Mouse (Mus musculus): ENCODE results near the gene Desi1.
"Not testable (repeated sequence)": the region's sequence is repeated elsewhere in the genome, so short reads cannot be mapped to it uniquely, and the experiment has no call there.

Gene Desi1

DNA sequence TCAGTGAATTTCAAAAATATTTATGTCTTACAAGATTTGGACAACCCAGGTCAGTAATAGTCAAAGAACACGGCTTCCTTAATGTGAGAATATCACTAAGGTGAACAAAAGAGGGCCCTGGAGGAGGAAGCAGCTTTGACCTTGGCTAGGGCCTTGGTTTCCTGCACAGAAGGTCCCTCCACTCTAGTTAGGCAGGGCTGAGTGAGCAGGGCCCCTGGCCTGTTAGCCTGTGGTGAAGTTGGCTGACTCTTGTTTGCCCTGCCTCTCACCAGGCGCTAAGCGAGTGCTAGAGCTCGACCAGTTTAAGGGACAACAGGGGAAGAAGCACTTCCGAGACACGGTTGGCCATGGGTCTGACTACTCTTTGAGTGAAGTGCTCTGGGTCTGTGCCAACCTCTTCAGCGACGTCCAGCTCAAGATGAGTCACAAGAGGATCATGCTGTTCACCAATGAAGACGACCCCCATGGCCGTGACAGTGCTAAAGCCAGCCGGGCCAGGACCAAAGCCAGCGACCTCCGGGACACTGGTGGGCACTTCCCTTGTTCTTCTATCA is 11.1 kb downstream of the Desi1 start:
- DNase-seq (ENCODE audit: extremely low spot score, low read depth, low spot score): no peak

DNA sequence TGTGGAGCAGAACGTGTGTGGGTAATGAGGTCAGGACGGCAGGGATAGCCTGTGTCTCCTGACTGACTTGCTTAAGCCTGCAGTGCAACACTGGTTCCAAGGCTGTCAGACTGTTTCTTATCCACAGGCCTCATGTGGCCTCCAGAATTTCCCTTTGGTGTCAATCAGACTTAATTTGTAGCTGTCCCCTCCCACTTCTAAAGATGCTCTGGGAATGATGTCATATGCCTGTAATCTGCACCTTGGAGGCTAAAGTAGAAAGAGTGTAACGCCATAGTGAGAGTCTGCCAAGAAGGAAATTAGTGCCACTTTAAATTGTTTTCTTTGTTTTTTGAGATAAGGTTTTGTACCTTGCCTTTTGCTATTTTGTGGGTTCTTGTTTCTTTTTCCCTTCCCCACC is 14.4 kb downstream of the Desi1 start:
- no peak for DNase-seq (ENCODE audit: extremely low spot score, low read depth, low spot score)

DNA sequence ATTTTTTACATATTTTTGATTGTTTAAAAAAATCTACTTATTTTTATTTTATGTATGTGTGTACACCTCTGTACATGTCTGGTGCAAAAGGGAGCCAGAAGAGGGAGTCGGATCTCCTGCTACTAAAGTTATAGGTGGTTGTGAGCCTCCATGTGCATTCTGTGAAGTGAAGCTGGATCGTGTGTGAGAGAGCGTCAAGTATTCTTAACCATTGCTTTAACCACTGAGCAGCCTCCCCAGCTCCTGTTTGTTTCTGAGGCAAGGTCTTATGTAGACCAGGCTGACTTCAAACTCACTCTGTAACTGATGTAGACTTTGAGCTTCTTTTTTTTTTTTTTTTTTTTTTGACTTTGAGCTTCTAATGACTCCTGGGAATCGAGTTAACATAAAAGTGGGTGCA is 16.2 kb downstream of the Desi1 start:
- no peak for DNase-seq (ENCODE audit: extremely low spot score, low read depth, low spot score)

DNA sequence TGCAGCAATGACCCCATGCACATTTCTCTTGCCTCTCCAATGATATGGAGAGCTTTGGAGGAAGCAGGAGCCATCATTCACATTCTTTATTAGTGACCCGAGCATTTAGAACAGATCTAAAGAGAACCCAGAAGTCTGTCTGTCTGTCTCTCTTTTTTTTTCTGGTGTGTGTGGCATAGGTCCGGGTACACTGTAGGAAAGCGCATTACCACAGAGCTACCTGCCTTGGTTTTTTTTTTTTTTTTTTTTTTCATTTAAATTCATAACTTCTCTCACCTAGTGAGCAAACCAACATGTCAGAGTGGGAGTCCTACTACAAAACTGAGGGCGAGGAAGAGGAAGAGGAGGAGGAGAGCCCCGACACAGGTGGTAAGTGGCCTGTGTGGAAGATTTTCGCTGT is 16.8 kb downstream of the Desi1 start:
- no peak for DNase-seq (ENCODE audit: extremely low spot score, low read depth, low spot score)

DNA sequence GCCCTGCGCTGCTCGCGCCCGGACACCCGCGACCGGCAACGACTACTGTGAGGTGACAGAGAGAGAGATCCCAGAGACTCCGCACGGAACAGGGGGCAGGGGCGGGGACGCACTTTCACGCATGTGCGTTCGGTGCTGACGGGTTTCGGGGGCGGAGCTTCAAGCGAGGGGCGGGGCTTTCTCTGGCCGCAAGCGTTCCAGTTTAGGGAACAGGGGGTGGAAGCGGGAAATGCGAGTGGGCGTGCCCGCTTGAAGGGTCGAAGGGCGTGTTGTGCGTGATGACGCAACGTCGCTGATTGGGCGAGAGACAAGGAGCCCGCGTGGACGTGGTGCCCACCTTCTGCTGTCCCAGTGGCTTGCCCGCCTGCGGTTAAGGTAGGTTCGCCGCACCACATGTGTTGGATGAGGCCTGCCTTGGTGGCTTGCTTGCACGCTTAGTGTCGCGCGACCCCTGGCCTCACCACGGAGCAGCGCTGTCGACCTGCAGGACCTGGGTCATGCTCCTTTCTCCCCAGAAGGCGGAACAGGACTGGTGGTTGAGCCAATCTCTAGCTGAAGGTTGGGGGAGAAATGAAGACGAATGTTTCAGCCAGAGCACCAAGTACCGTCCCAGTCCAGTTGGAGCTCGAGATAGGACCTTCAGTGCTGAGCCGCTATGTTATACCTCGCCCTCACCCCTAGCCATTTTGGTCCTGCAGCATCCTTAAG is 17.4 kb downstream of the Desi1 start:
- DNase-seq (ENCODE audit: extremely low spot score, low read depth, low spot score): peak; percentile 97

DNA sequence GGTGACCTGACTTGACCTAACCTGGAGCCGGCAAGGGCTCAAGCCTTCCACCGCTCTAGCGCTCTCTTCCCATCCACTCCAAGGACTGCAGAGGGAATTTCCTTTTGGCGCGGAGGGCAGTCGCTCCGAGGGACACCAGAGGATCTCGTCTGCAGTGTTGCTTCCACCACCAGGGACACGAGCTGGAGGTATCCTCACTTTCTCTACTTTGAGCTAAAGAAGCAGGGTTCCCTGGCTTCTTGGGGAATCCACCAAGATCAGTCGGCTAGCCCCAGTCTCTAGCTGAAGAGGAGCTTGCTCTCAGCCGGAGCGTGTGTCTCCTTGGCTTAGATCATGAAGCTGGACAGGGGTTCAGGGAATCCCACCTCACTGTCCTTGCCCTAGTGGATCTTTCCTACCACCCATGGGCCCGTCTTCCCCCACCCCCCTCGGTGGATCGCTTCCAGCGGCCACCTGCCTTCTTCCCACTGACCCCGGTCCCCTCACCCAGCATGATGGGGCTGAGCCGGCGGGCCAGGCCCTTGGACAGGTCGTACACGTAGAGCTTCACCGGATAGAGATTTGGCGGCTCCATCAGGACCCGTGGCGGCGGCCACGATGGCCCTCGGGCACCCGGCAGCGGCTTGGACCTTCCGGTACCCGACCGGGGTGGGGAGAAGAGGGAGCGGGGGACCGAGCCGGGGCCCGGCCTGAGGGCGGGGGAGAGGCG is 18.1 kb downstream of the Desi1 start:
- no peak for DNase-seq (ENCODE audit: extremely low spot score, low read depth, low spot score)

DNA sequence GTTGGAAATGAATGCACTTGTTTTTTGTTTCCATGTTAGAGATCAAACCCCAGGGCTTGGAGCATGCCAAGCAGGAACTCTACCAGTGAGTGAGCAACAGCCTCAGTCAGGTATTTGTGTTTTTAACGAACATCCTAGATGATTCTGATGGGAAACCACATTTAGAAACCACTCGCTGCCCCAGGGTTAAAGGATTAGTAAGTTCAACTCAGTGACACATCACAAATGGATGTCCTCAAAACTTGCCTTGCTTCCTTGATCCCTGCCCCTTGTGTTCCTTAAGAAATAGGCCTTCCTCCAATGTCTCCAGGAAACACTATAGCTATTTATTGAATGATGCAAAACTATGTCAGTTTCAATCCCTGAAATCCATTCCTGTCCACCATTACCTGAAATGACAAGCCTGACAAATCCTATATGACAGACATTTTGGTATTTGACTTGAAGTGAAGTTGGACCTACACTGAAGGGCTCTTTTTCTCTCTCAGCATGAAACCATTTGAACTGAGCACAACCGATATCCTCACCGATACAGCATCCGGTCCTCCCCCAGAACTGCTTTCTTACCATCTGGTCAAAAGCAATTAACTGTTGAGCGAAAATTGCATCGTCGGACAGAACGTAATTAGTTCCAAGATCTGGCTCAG is 18.8 kb downstream of the Desi1 start:
- DNase-seq (ENCODE audit: extremely low spot score, low read depth, low spot score): no peak

DNA sequence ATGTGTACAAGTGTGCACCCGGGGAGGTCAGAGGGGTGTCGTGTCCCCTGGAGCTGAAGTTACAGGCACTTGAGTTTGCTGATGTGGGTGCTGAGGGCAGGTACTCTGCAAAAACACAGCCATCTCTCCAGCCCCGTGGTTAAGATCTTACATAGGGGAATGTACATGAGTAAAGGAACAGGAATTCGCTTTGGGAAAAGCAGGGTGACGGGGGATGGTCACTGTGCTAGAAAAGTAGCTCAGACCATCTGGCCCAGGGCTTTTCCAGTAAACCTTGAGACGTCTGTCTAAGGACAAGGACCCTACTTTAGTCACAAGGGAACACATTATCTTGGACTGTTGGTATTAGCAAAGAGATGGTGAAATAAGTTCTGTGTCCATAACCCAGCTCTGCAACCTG is 21.7 kb downstream of the Desi1 start:
- no peak for DNase-seq (ENCODE audit: extremely low spot score, low read depth, low spot score)

DNA sequence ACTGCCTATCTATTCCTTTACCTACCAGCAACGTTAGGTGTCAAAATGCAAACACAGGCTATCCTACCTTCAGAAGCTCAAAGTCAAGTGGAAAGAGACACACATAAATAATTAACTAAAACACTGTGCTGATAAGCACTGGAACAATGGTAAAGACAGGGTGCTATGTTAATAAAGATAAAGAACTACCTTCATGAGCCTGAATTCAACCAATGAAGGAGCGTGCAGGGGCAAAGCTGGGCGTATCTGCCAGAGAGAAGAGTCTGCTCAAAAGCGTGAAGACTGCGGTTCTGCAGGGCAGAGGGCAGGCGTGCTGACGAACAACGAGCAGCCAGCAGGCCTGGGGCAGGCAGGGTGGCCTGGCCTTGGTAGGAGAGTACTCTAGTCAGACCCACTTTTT is 29.4 kb downstream of the Desi1 start:
- DNase-seq (ENCODE audit: extremely low spot score, low read depth, low spot score): no peak

DNA sequence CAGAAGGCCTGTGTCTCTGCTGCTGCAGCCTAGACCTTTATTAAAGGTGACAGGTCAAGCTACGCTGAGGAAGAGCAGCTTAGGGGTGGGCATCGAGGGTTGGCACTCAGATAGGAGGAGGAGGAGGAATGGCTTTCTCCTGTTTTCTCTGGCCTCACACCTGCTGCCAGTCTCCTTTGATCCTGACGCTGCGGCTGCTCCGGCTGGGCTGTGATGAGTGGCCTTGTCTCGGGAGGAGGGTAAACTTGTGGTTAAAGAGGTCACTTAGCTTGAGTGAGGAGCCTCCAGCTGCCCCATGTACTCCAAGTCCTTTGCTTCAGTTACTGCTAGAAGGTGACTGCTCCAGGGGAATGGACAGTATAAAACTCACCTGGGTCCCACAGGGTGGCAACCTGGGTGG is 39.7 kb downstream of the Desi1 start:
- no peak for DNase-seq (ENCODE audit: extremely low spot score, low read depth, low spot score)

DNA sequence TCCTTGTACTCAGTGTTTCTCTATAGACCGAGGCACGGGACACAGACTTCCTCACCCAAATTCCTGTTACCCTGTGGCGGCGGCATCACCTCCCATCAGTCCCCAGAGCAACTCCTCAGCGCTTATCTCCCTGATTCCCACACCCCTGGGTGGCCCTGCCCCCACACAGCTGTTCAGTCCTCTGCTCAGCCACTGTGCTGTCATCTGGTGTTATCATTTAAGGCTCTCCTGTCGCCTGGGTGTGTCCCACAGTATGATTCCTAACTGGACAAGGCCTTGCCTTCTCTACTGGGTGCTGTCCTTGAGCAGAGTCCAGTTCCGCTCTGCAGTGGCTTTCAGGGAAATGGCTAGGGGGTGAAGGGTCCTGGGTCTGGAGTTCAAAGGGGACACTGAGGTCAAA is 43.1 kb downstream of the Desi1 start:
- DNase-seq (ENCODE audit: extremely low spot score, low read depth, low spot score): no peak

DNA sequence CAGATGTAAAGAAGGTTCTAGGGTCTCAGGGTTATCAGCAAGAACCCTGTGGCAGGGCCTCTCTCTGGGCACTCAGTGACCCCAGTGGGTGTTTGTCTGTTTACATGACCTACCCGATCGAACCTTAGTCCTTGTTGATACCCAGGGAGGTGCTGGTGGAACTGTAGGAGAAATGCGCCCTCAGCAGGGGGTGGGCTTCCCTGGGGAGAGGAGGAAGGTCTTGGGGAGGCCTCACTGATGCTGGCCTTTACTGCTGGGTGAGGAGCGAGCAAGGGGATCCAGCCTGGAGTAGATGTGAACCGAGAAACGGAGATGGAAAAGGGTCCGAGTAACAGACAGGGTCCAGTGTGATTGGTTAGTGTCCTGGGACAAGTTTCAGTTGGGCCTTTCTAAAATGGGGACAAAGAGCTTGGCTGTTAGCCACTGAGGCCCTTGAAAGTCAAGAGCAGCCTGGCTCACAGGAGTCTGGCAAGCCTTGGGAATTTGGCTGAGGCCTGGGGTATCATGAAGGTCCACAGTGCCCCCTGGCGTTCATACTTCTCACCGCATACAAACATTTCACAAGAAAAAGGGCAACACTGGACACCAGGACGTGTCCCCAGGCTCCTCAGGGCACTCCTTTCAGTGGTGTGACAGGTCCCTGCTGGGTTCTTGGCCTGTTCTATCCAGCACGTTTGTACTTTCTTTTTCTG is 44.1 kb downstream of the Desi1 start:
- DNase-seq (ENCODE audit: extremely low spot score, low read depth, low spot score): peak; percentile 83

DNA sequence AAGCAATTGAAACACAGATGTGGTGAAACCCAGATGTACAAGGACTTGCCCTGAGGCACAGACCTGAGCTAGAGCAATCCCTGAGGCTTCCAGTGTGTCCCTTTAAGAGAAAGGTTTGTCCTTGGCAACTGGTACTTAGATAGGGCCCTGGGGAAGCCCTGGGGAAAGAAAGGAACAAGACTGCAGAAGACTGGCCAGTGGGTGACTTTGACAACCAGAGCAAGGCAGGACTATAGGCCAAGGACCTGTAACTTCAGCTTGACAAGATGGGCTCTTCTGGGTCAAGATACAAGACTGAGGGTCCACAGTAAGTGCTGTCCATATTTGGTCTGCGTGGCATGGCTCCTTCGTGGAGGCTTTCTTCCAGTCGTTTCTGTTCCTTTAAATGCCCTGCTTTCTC is 46.0 kb downstream of the Desi1 start, which contains the start of gene Xrcc6:
TSS of gene Xrcc6 (plus strand) at position 190 of the 400 bp plus-strand sequence.
- DNase-seq (ENCODE audit: extremely low spot score, low read depth, low spot score): no peak

DNA sequence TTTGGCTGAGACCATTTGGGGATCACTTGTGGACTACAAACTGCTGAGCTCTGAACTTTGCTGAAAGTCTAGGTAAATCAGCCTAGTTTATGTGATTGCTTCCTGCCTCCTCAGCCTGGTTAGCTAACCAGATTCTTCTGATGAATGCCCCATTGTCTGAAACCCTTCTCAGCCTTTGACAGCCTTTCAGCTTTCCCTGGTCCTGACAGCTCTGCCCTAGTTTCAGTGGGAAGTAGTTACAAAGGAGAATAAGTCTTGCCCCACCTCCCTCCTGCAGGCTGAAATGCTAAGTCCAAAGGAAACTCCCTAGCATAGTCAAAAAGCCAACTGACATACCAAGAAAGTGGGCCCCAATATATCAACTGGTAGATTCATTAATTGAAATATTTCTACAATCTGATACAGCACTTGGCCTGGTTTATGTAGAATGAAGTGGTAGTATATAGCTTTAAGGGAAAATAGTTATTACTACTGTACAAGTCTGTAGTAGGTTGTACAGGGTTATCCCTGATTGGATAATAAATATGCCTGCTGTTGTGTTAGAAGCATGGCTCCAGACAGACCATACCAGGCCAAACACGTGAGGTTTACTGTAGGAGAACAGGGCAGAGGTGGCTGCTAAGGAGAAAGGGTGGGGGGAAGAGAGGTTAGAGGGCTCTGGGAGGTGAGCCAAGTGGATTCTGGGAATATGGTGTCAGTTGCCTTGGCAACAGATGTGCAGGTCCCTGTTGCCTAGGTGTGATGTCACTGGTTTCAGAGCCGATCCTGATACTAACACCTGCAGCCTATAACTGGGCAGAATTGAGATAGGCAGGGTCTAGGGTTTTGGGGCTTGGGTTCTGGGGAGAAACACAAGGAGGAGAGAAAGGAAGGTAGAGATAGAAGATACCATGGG is 48.1 kb downstream of the Desi1 start:
- no peak for DNase-seq (ENCODE audit: extremely low spot score, low read depth, low spot score)

DNA sequence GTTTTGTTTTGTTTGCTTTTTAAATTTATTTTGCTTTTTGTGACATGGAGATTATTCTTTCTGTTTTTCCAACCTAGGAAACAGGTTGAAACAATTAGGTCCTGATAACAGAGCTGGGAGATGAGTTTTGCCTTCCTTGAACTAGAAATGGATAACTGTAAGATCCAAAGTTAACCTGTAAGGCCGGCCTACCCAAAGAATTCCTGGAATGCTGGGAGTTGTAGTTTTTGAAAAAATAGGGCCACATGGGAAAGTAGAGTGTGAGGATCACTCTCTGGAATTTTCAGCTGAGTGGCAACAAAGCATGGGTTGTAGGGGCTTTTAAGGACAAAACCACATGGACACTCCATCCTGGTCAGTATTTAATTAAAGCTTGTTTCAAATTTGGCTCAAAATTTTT is 51.5 kb downstream of the Desi1 start:
- no peak for DNase-seq (ENCODE audit: extremely low spot score, low read depth, low spot score)

DNA sequence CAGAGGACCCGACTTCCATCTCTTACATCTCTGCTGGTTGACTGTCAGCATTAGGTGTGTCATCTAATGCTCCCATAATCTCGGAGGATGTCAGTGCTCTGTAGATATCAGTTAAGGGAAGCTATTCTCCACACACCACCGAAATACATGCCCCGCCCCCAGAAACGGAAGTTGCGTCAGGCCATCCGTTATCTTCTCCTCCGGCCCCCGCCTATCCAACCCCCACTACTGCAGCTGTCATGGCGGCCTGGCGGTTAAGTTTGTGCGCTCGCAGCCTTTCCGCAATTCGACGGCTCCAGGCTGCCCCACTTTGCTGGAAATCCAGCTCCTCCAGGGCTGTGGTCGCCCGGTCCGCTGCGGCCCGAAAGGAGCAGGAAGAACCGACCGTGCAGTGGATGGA is 53.3 kb downstream of the Desi1 start, which contains the start of gene 1700029P11Rik:
TSS of gene 1700029P11Rik (plus strand) at position 220 of the 400 bp plus-strand sequence.
- no peak for DNase-seq (ENCODE audit: extremely low spot score, low read depth, low spot score)

DNA sequence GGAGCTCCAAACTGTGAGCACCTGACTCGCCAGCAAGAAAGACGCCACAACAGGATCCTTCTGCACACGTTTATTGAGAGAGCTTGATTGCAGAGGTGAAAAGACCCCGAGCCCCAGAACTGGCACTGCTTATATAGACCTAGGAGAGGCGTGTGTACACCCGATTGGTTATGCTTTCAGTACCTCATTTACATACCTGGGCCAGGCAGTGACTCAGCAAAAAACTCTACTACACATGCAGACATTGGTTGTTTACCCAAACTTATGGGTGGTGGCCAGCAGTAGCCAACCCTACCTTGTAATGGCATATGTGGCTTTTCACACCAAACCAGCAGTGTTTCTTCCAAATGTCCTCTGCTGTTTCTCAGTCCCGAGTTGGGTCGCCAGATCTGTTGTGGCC is 58.5 kb downstream of the Desi1 start:
- DNase-seq (ENCODE audit: extremely low spot score, low read depth, low spot score): not testable (repeated sequence)

DNA sequence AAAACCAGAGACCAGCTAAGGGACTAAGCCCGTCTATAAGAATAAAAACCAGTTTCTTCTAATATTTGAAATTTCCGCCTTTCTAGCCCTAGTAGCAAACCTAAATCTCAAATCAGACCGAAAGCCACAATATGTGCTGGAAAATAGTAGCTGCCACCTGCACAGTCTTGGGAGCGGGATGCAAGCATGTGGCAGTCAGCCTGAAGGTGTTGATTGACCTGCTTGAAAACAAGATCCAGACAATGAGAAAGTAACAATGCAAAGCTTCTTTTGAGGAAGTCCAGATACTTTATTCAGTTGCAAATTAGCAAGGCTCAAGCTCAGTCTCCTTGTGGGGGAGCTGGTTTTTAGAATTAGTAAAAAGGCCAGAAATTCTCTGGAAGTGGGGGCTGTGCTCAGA is 63.2 kb downstream of the Desi1 start:
- not testable (repeated sequence) for DNase-seq (ENCODE audit: extremely low spot score, low read depth, low spot score)

DNA sequence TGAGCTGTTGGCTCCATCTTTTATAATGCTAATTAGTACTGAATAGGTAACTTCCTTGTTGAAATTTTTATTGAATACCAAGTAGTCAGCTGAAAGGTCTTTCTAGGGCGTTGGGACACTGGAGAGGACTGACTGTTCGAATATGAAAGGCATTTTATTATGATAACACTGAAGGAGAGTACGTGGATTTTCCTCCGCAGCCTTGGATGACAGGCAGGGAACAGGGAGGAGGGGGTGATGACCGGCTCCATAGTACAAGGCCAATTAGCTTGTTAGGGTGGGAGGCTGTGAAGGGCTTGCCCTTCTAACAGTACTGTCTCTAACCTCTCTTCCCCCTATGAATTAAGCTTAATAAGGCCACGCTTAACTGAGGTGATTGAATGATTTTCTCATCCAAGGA is 64.0 kb downstream of the Desi1 start:
- DNase-seq (ENCODE audit: extremely low spot score, low read depth, low spot score): not testable (repeated sequence)

DNA sequence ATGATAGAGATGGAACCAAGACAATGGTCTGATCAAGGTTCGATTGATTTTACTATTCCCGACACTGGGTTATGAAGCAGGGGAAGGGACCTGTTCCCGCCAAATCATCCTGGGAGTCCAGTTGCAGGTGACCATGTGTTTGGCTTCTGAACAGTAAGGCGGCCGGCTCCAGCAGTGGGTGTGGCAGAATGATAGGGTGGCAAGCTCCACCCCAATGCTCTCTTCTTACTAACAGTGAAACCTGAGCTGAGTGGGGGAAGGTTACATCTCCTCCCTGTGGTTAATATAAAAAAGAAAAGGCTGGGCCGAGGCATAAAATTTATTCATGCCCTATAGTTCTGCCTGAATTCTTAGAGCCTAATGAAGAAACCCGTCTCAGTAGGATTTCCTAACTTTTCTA is 64.5 kb downstream of the Desi1 start:
- DNase-seq (ENCODE audit: extremely low spot score, low read depth, low spot score): no peak
